In the genomic region with DNA sequence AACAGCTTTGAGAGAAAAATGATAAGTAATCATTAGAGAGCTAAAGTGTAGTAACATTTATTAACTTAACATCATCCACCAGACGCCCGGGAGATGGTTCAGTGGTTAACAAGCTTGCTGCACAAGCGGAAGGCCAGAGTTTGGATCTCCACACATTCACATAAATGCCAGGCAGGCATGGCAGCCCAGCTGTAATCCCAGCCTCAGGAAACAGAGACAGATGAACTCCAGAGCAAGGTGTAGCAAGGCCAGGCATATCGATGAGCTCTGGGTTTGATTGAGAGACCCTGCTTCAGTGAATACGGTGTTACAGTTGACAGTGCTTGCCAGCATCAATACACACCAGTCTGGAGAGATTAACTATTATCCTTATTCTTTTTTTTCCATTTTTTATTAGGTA, we compare ENCODE assay signal across 17 mouse cellular contexts.
"Had no signal": no experiment of that assay in that cellular context is flagged by ENCODE, and none has a peak within 500 bp of the region (broad histone marks: within the 10 kb centered on the region; RNA-seq: fewer than 3 reads in every experiment).

No protein-coding gene starts in this region.

- H3K4me1 ChIP-seq: liver, embryonic 13.5 days; midbrain, embryonic 12.5 days; midbrain, embryonic 15.5 days; neural tube, embryonic 13.5 days; stomach, embryonic 15.5 days had no signal

- H3K27me3 ChIP-seq: liver, embryonic 13.5 days; midbrain, embryonic 12.5 days; midbrain, embryonic 15.5 days; neural tube, embryonic 13.5 days; stomach, embryonic 15.5 days had no signal

- H3K9ac ChIP-seq: liver, embryonic 13.5 days; midbrain, embryonic 12.5 days; midbrain, embryonic 15.5 days; neural tube, embryonic 13.5 days; stomach, embryonic 15.5 days had no signal

- ATAC-seq: midbrain, embryonic 15.5 days had no signal

- H3K27ac ChIP-seq: liver, embryonic 13.5 days; midbrain, embryonic 12.5 days; midbrain, embryonic 15.5 days; neural tube, embryonic 13.5 days; stomach, embryonic 15.5 days had no signal

- DNase-seq: kidney, adult 18-20 months; kidney, adult 9 months; kidney, postnatal 14 days; kidney, postnatal 4 days; liver, embryonic 13.5 days; lung, adult 2 months; lung, postnatal 14 days; lung, postnatal 4 days; retina, postnatal 1 day; right cerebral cortex, postnatal 25 days; spleen, adult 18-20 months; thymus, postnatal 25 days had no signal

- H3K4me3 ChIP-seq: liver, embryonic 13.5 days; midbrain, embryonic 12.5 days; midbrain, embryonic 15.5 days; myocyte; neural tube, embryonic 13.5 days; stomach, embryonic 15.5 days had no signal

- H3K9me3 ChIP-seq: midbrain, embryonic 12.5 days; midbrain, embryonic 15.5 days; neural tube, embryonic 13.5 days; stomach, embryonic 15.5 days had no signal

- H3K4me2 ChIP-seq: liver, embryonic 13.5 days; midbrain, embryonic 12.5 days; midbrain, embryonic 15.5 days; neural tube, embryonic 13.5 days; stomach, embryonic 15.5 days had no signal

- H3K36me3 ChIP-seq: liver, embryonic 13.5 days; midbrain, embryonic 12.5 days; midbrain, embryonic 15.5 days; neural tube, embryonic 13.5 days; stomach, embryonic 15.5 days had no signal
